ENCODE assay signal across 16 mouse cellular contexts in genomic region chr9:112811946-112812345, GRCm38 (mm10).
DNase-seq lines count a peak whose midpoint lies in the region; ATAC-seq and TF ChIP-seq lines count a peak whose summit lies in the region.
"Had no signal": no experiment of that assay in that cellular context is flagged by ENCODE, and none has a peak within 500 bp of the region (broad histone marks: within the 10 kb centered on the region; RNA-seq: fewer than 3 reads in every experiment).

No protein-coding gene starts in this region.

- no peak overlapping the region for H3K4me2 ChIP-seq in kidney, embryonic 16.5 days (replicated peaks; ENCODE audit: low read depth, low read length)
- H3K4me2 ChIP-seq: limb, embryonic 13.5 days; midbrain, embryonic 15.5 days had no signal

- no peaks in the 10 kb centered on the region for H3K4me1 ChIP-seq in kidney, adult 2 months (ENCODE audit: control insufficient read depth, insufficient read depth, low read length)
- no peaks in the 10 kb centered on the region for H3K4me1 ChIP-seq in kidney, embryonic 16.5 days (ENCODE audit: insufficient read depth, low read length)
- no peaks in the 10 kb centered on the region for H3K4me1 ChIP-seq in testis, adult 2 months (ENCODE audit: control insufficient read depth, insufficient read depth, low read length)
- H3K4me1 ChIP-seq in bone marrow, adult 2 months (ENCODE audit: control insufficient read depth, insufficient read depth, low read length) = no peaks in the 10 kb centered on the region
- H3K4me1 ChIP-seq in heart, embryonic 10.5 days = no peaks in the 10 kb centered on the region
- H3K4me1 ChIP-seq: forebrain, embryonic 10.5 days; limb, embryonic 13.5 days; midbrain, embryonic 15.5 days had no signal

- H3K36me3 ChIP-seq in kidney, adult 2 months (ENCODE audit: control insufficient read depth, insufficient read depth, low read length) = no peaks in the 10 kb centered on the region
- H3K36me3 ChIP-seq in kidney, embryonic 16.5 days (ENCODE audit: insufficient read depth, low read length) = no peaks in the 10 kb centered on the region
- no peaks in the 10 kb centered on the region for H3K36me3 ChIP-seq in testis, adult 2 months (ENCODE audit: control insufficient read depth, insufficient read depth, low read length)
- no peaks in the 10 kb centered on the region for H3K36me3 ChIP-seq in heart, embryonic 10.5 days
- H3K36me3 ChIP-seq: forebrain, embryonic 10.5 days; limb, embryonic 13.5 days; midbrain, embryonic 15.5 days had no signal

- no peaks in the 10 kb centered on the region for H3K27me3 ChIP-seq in kidney, adult 2 months (replicated peaks; ENCODE audit: control insufficient read depth, insufficient read depth, low read length)
- no peaks in the 10 kb centered on the region for H3K27me3 ChIP-seq in kidney, embryonic 16.5 days (ENCODE audit: insufficient read depth, low read length)
- H3K27me3 ChIP-seq in testis, adult 2 months (ENCODE audit: control insufficient read depth, insufficient read depth, low read length) = no peaks in the 10 kb centered on the region
- no peaks in the 10 kb centered on the region for H3K27me3 ChIP-seq in heart, embryonic 10.5 days (ENCODE audit: insufficient read depth, poor library complexity, severe bottlenecking)
- H3K27me3 ChIP-seq: limb, embryonic 13.5 days; midbrain, embryonic 15.5 days had no signal

- ATAC-seq in kidney, embryonic 16.5 days (ENCODE audit: low FRiP score, low TSS enrichment) = no peak
- no peak for ATAC-seq in erythroblast, adult 5-6 weeks (replicated peaks; ENCODE audit: low FRiP score, poor library complexity, severe bottlenecking)
- ATAC-seq: midbrain, embryonic 15.5 days had no signal

- H3K9me3 ChIP-seq in kidney, embryonic 16.5 days (ENCODE audit: low read length) = no peaks in the 10 kb centered on the region
- no peaks in the 10 kb centered on the region for H3K9me3 ChIP-seq in heart, embryonic 10.5 days
- H3K9me3 ChIP-seq: forebrain, embryonic 10.5 days; limb, embryonic 13.5 days; midbrain, embryonic 15.5 days had no signal

- no peak overlapping the region for H3K4me3 ChIP-seq in kidney, adult 2 months (ENCODE audit: insufficient read depth, low read depth, low read length)
- no peak overlapping the region for H3K4me3 ChIP-seq in kidney, embryonic 16.5 days (ENCODE audit: low read length)
- H3K4me3 ChIP-seq in testis, adult 2 months (ENCODE audit: control insufficient read depth, low read depth, low read length) = no peak overlapping the region
- H3K4me3 ChIP-seq in bone marrow, adult 2 months (replicated peaks; ENCODE audit: control insufficient read depth, low read depth, low read length) = no peak overlapping the region
- no peak overlapping the region for H3K4me3 ChIP-seq in heart, embryonic 10.5 days
- H3K4me3 ChIP-seq: forebrain, embryonic 10.5 days; limb, embryonic 13.5 days; midbrain, embryonic 15.5 days had no signal

- no peak overlapping the region for H3K27ac ChIP-seq in kidney, adult 2 months (ENCODE audit: insufficient read depth, low read depth, low read length)
- no peak overlapping the region for H3K27ac ChIP-seq in kidney, embryonic 16.5 days (ENCODE audit: low read length)
- H3K27ac ChIP-seq in testis, adult 2 months (ENCODE audit: control insufficient read depth, insufficient read depth, low read depth, low read length) = no peak overlapping the region
- H3K27ac ChIP-seq in bone marrow, adult 2 months (ENCODE audit: control insufficient read depth, insufficient read depth, low read depth, low read length, poor library complexity) = no peak overlapping the region
- H3K27ac ChIP-seq in heart, embryonic 10.5 days = no peak overlapping the region
- H3K27ac ChIP-seq: forebrain, embryonic 10.5 days; limb, embryonic 13.5 days; midbrain, embryonic 15.5 days had no signal

- DNase-seq in kidney, adult 2 months = peak; percentile 4
- no peak for DNase-seq in testis, postnatal 10 days (ENCODE audit: low spot score)
- peak; percentile 30 for DNase-seq in thymus, postnatal 25 days
- no peak for DNase-seq in heart, embryonic 10.5 days (ENCODE audit: low spot score)
- DNase-seq: adrenal gland, adult 8-10 months; gastrocnemius, postnatal 14 days; heart, postnatal 10 days; layer of hippocampus, postnatal 36 days; lung, postnatal 36 days had no signal

- no peak overlapping the region for H3K9ac ChIP-seq in kidney, embryonic 16.5 days (replicated peaks; ENCODE audit: low read length)
- H3K9ac ChIP-seq: limb, embryonic 13.5 days; midbrain, embryonic 15.5 days had no signal

- TF ChIP-seq POLR2A in kidney, adult 2 months (IDR thresholded peaks at IDR 0.05; ENCODE audit: low read depth, low read length) = no peak
- no peak for TF ChIP-seq POLR2A in testis, adult 2 months (IDR thresholded peaks at IDR 0.05; ENCODE audit: control insufficient read depth, low read depth, low read length)
- TF ChIP-seq POLR2A in bone marrow, adult 2 months (IDR thresholded peaks at IDR 0.05; ENCODE audit: borderline replicate concordance, control insufficient read depth, low read depth, low read length) = no peak

- WGBS in kidney, adult 2 months = 45% methylated on average over 1 of the region's 1 CpGs
- WGBS in kidney, embryonic 16.5 days = 43% methylated on average over 1 of the region's 1 CpGs
- WGBS in bone marrow, adult 2 months = 42% methylated on average over 1 of the region's 1 CpGs
- WGBS in heart, embryonic 10.5 days = 45% methylated on average over 1 of the region's 1 CpGs

- peak; percentile 63 for TF ChIP-seq CTCF in kidney, adult 2 months (conservative IDR thresholded peaks at IDR 0.05; ENCODE audit: insufficient read depth, insufficient read length, low read depth, low read length)
- peak; percentile 36; the same call in 1 of the 2 replicates for TF ChIP-seq CTCF in testis, adult 2 months (IDR thresholded peaks at IDR 0.05; ENCODE audit: control insufficient read depth, insufficient read depth, insufficient replicate concordance, low read depth, low read length)
- TF ChIP-seq CTCF in bone marrow, adult 2 months (IDR thresholded peaks at IDR 0.05; ENCODE audit: control insufficient read depth, insufficient read depth, low read length) = peak; percentile 28; the same call in 1 of the 2 replicates

Comparison
In these comparisons a context has a peak if more than half of its experiments do, and no peak if none do; other contexts are left out.
1. DNase-seq: peak in kidney, adult 2 months (single experiment) and thymus, postnatal 25 days (single experiment); none in testis, postnatal 10 days (single experiment) and heart, embryonic 10.5 days (single experiment).
2. Peak in every context shown above with its lines, with median percentiles within 50 percentile points of each other: CTCF ChIP-seq.